Mouse (Mus musculus) heart, adult 2 months (tissue): ENCODE measurements around the gene Pcyox1.

Experiments used
- CTCF ChIP-seq: fragments of 200-600 bp; IDR thresholded peaks from 2 replicates; pipeline ENCODE4 v1.8.1; 2022; ENCODE audit warnings: antibody characterized with exemption, mild to moderate bottlenecking, moderate library complexity
- POLR2A ChIP-seq: fragments of 200-500 bp; IDR thresholded peaks from 2 replicates; pipeline ENCODE4 v1.6.1; 2011; ENCODE audit warnings: mild to moderate bottlenecking, low read depth, low read length, control low read depth; ENCODE audit not compliant: insufficient read depth

DNA sequence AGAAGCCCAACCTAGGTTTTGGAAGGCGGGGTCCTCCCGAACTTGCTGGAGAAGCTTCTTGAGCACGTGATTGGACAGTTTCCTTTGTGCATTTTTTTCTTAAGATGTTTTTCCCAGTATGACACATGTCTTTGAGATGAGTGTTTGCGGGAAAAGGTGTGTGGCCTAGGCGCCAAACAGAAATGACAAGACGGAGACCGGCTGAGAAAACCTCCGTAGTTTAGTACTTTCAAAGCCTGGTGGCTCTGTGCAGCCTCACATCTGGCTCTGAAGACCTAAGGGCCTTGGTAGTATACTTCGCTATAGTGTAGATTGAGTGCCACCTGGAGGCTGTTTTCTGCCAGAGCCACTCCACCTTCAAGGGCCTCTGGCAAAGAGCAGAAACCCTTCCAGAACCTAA lies 4.0 kb upstream of the Pcyox1 start:
- TF ChIP-seq POLR2A (no peak), CTCF (peak; percentile 90)
